In genomic region chr16:87245933-87246791, GRCm38 (mm10) we compare ENCODE assay signal across 9 mouse cellular contexts.
DNase-seq lines count a peak whose midpoint lies in the region; ATAC-seq and TF ChIP-seq lines count a peak whose summit lies in the region.
"Had no signal": no experiment of that assay in that cellular context is flagged by ENCODE, and none has a peak within 500 bp of the region (broad histone marks: within the 10 kb centered on the region; RNA-seq: fewer than 3 reads in every experiment).

No protein-coding gene starts in this region.

- DNase-seq in cerebellum, postnatal 10 days, result peak; percentile 73 to 78
- no peak for DNase-seq in cerebellum, adult 9-10 months
- DNase-seq in c-Kit-positive CD71-negative TER-119-negative erythroid progenitor cells, embryonic 14.5 days (ENCODE audit: low read depth), result peak; percentile 5
- DNase-seq in gastrocnemius, adult 2 months, result peak; percentile 82
- DNase-seq in thymus, postnatal 36 days, result no peak

- H3K79me2 ChIP-seq in myocyte (ENCODE audit: control insufficient read depth, insufficient read depth), result no peaks in the 10 kb centered on the region

- H3K27me3 ChIP-seq in hindbrain, embryonic 16.5 days (replicated peaks; ENCODE audit: control insufficient read depth, insufficient read depth, low read length), result no peaks in the 10 kb centered on the region; the same call in 1 of the 2 replicates
- no peaks in the 10 kb centered on the region for H3K27me3 ChIP-seq in limb, embryonic 13.5 days
- H3K27me3 ChIP-seq in myocyte (ENCODE audit: control insufficient read depth, insufficient read depth, insufficient read length), result no peaks in the 10 kb centered on the region
- H3K27me3 ChIP-seq: megakaryocyte, embryonic 14.5 days had no signal

- TF ChIP-seq CTCF in gastrocnemius, adult 2 months (IDR thresholded peaks at IDR 0.05), result peak; percentile 86

- peak overlapping the region; percentile 68 for H3K4me3 ChIP-seq in gastrocnemius, adult 2 months
- H3K4me3 ChIP-seq in hindbrain, embryonic 16.5 days (ENCODE audit: low read length), result no peak overlapping the region; the same call in 1 of the 2 replicates
- H3K4me3 ChIP-seq in limb, embryonic 13.5 days, result peak overlapping the region; percentile 30
- no peak overlapping the region for H3K4me3 ChIP-seq in myocyte
- H3K4me3 ChIP-seq: megakaryocyte, embryonic 14.5 days had no signal

- no peaks in the 10 kb centered on the region for H3K36me3 ChIP-seq in hindbrain, embryonic 16.5 days (ENCODE audit: control insufficient read depth, insufficient read depth, low read length)
- no peaks in the 10 kb centered on the region for H3K36me3 ChIP-seq in limb, embryonic 13.5 days
- no peaks in the 10 kb centered on the region for H3K36me3 ChIP-seq in myocyte (ENCODE audit: control insufficient read depth, insufficient read depth)

- peak overlapping the region; percentile 42 for H3K4me2 ChIP-seq in hindbrain, embryonic 16.5 days (ENCODE audit: low read length)
- peak overlapping the region; percentile 56 for H3K4me2 ChIP-seq in limb, embryonic 13.5 days (replicated peaks)
- peak overlapping the region; percentile 61 for H3K4me2 ChIP-seq in myocyte (ENCODE audit: low read depth)

- H3ac ChIP-seq in myocyte (ENCODE audit: control insufficient read depth, insufficient read length), result no peak overlapping the region

- H3K4me1 ChIP-seq in hindbrain, embryonic 16.5 days (ENCODE audit: control insufficient read depth, insufficient read depth, low read depth, low read length), result no peaks in the 10 kb centered on the region; the same call in 1 of the 2 replicates
- peaks cover 24% of the 10 kb centered on the region for H3K4me1 ChIP-seq in limb, embryonic 13.5 days

- 57% methylated on average over 26 of the region's 26 CpGs for WGBS in hindbrain, embryonic 16.5 days
- 35% methylated on average over 26 of the region's 26 CpGs for WGBS in limb, embryonic 13.5 days

- peak overlapping the region; percentile 38 for H3K9ac ChIP-seq in hindbrain, embryonic 16.5 days (ENCODE audit: low read depth, low read length)
- H3K9ac ChIP-seq in limb, embryonic 13.5 days, result 0 out of 2 replicates have a peak overlapping the region, but pooled peaks have one; percentile 25

- peak overlapping the region; percentile 82 for H3K27ac ChIP-seq in gastrocnemius, adult 2 months
- H3K27ac ChIP-seq in hindbrain, embryonic 16.5 days (ENCODE audit: low read depth, low read length), result no peak overlapping the region
- H3K27ac ChIP-seq in limb, embryonic 13.5 days, result peak overlapping the region; percentile 52

- no peaks in the 10 kb centered on the region for H3K9me3 ChIP-seq in hindbrain, embryonic 16.5 days (ENCODE audit: control insufficient read depth, low read length)
- H3K9me3 ChIP-seq in limb, embryonic 13.5 days, result no peaks in the 10 kb centered on the region
- H3K9me3 ChIP-seq: megakaryocyte, embryonic 14.5 days had no signal

- peak; percentile 91 for ATAC-seq in hindbrain, embryonic 16.5 days
- ATAC-seq in limb, embryonic 13.5 days (ENCODE audit: low FRiP score, low read depth), result peak; percentile 89

- no peak for TF ChIP-seq POLR2A in myocyte (IDR thresholded peaks at IDR 0.05; ENCODE audit: insufficient read length, low read depth)

- intact Hi-C loops in gastrocnemius, adult 2 months (cut with DNase I), result loop anchor here (2.0 kb wide), 3 partner anchors 363 to 1569 kb away; no protein-coding TSS in a partner anchor

TF ChIP-seq in myocyte, 11 proteins besides CTCF, POLR2A, EP300 and RAD21:
- TF ChIP-seq TCF12 (IDR thresholded peaks at IDR 0.05; ENCODE audit: insufficient read depth, poor library complexity, severe bottlenecking) (no peak), CEBPB (IDR thresholded peaks at IDR 0.05; ENCODE audit: insufficient read depth, poor library complexity, severe bottlenecking) (0 out of 2 replicates have a peak, but pooled peaks have one; percentile 33), TCF3 (IDR thresholded peaks at IDR 0.05; ENCODE audit: insufficient read length, low read depth) (no peak), MAX (IDR thresholded peaks at IDR 0.05; ENCODE audit: low read depth) (no peak), E2F4 (IDR thresholded peaks at IDR 0.05; ENCODE audit: insufficient read depth) (no peak), SRF (IDR thresholded peaks at IDR 0.05; ENCODE audit: control insufficient read depth, insufficient read length, low read depth) (no peak)

Comparison
In these comparisons a context has a peak if more than half of its experiments do, and no peak if none do; other contexts are left out.
1. DNase-seq: peak in cerebellum, postnatal 10 days (2 of 2), c-Kit-positive CD71-negative TER-119-negative erythroid progenitor cells, embryonic 14.5 days (single experiment) and gastrocnemius, adult 2 months (single experiment); none in cerebellum, adult 9-10 months (single experiment) and thymus, postnatal 36 days (0 of 2).
2. H3K4me3 ChIP-seq: peak in gastrocnemius, adult 2 months (single experiment) and limb, embryonic 13.5 days (single experiment); none in hindbrain, embryonic 16.5 days (single experiment) and myocyte (single experiment).
3. Peak in every context shown above with its lines, with median percentiles within 50 percentile points of each other: H3K4me2 ChIP-seq.